Mouse (Mus musculus) R1 (cell line): ENCODE measurements around the gene Fyb.
"Not testable (repeated sequence)": the region's sequence is repeated elsewhere in the genome, so short reads cannot be mapped to it uniquely, and the experiment has no call there.

Experiments
- DNase-seq: peaks from one replicate; pipeline ENCODE4 v3.0.0-alpha.2; 2018; ENCODE audit warnings: low read depth, low spot score

The Fyb gene

DNA sequence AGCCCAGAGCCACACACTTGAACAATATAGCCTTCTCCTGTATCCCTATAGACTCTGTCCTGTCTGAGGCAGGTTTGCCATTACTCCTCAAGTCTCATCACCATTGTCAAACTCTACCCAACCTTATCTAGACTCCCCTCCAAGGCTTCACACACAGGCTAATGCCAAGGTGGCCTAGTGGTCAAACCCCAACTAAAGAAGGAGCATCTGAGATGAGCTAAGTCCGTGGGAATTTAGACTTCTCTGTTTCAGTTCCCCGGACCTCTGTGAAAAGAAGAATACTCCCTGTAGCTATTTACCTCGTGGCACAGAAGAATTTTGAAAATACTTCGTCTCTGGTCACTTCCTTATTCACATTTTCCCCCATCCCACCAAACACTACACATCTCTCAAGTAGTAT lies 39.5 kb downstream of the Fyb start:
- no peak for DNase-seq

DNA sequence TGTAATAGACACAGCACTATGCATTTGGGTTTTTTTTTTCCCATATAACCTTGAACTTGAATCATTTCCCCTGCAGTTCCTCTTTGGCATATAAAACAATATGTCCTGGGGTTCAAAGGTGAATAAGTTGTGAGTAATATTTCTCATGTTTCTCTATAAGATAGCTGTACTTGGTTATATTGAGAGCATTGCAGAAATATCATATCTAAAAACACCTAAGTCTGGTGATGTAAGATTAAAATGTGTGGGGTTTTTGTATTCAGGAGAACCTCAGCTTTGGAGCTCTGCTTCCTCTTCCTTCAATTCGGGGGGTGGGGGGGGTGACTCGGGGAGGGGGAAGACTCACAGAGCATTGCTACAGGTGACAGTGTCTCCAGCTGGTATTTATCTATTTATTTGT lies 40.0 kb downstream of the Fyb start:
- no peak for DNase-seq

DNA sequence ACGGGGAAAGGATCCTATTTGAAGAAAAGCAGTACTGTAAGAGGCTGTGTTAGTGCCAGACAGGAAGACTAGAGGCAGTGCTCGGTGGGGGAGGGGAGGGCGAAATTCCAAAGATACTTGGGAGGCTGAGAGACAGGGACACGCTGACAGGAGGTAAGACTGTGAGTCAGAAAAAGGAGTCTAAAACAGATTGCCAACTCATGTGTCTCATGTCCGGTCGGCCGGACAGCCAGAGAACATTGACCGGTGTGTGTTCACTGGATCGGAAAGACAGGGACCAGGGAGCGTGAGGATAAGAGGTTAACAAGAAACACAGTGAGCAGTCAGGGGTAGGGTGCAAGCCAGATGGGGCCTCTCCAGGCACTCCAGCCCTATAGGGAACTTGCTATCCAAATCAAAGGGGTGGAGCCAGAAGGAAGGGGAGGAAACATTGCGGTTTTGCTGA lies 42.3 kb downstream of the Fyb start:
- peak; percentile 90 for DNase-seq

DNA sequence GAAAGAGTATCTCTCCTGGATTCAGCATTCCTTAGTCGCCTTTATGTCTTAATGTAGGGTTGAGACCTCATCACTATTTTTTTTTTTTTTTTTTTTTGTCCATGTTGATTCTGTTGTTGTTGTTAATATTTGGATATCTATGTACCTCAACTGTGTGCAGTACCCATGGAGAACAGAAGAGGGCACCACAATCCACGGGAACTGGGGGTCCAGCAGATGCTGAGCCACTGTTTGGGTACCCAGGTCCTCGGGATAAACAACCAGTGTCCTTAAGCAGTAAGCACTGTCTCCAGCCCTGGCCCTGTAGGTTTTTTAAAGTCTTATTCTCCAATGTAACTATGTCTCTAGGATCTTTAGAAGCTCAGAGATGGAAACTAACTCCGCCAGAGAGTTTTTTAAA lies 43.2 kb downstream of the Fyb start:
- peak; percentile 54 for DNase-seq

DNA sequence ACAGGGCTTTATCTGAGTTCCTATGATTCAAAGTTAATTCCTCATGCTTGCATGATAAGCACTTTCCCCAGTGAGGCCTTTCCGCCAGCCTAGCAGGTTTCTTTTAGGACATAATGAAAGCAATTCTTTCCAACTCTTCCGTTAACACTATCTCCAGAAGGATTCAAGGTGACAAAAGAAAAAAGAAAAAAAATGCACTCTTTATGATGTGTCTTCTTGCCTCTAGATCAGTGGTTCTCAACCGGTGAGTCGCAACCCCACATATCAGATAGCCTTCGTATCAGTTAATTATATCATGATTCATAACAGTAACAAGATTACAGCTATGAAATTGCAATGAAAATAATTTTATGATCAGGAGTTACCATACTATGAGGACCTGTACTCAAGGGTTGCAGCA lies 45.3 kb downstream of the Fyb start:
- DNase-seq, result no peak

DNA sequence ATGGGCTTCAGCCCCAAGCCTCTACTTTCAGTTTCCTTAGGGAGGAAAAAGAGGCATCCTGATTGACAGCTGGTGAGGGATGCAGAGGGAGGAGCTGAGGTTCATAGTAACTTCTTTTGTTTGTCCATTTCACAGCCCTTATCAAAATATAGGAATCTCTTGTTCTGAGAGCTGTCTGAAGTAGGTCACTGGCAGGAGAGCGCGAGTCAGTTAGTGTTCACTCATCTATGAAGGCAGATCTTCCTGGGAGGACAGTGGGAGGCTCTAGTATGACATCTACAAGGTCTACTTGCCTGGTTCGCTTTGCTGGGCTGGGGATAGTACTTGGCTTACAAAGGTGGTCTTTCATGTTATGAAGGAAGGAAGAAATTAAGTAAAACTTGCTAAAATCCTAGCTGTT lies 46.0 kb downstream of the Fyb start:
- no peak for DNase-seq

DNA sequence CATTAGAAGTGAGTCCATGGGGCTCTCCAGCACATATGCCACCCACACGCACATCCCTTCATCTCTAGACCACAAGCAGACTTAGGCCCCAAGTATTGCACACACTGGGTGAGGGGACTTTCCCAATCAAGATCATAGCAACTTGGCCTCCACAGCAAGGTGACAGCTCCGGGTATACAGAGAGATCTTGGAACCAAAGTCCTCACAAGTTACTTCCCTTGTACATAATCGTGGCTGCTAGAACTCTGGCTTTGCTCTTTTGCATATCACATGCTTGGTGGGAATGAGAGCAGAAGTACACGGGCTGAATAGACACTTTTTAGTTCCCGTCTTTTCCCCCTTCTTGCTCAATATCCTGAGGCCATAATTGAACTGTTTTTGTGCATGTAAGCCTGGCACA lies 46.4 kb downstream of the Fyb start:
- DNase-seq, result no peak

DNA sequence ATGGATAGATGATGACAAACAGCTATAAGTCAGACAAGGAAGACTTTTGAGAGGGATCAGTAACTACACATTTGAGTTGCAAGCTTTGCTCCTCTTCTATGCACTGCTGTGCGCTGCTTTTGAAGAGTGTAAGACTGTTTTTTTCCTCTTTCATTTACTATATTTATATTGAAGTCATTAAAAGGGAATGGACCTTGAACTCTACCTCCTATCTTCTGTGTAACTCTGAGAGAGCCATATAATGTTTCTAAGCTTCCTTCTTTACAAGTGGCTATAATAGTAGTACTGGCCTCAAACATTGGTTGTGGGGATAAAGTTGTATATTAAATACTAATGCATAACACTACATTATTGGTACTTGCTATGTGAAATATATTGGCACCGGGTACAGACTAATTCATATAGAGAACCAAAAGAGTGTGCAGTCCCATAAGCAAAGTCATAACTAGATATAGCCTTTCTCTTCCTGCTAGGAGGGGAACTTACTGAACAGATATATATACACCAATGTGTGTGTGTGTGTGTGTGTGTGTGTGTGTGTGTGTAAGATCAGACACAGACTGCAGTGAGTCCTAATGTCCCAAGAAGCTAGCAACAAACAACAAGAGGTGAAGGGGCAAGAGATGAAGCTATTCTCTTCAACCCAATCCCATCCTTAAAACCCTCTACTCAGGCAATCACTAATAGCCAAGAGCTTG lies 47.7 kb downstream of the Fyb start:
- no peak for DNase-seq

DNA sequence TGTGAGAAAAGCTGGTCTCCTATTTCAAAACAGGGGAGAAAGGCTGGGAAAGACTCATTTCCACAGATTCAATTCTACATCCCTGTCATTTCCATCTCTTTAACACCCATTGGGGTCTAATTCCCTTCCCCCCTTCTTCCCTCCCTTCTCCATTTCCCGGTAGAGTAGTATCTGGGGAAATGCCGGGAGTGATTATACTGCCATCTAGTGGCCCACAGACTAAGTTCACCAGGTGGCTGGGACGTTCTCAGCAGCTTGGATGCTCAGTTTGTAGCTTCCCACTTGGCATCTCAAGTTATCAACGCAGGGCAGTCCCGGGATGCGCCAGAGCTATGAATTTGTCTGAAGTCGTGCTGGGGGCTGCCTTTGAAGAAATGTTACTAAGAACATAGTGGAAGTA lies 48.2 kb downstream of the Fyb start:
- DNase-seq, result peak; percentile 61

DNA sequence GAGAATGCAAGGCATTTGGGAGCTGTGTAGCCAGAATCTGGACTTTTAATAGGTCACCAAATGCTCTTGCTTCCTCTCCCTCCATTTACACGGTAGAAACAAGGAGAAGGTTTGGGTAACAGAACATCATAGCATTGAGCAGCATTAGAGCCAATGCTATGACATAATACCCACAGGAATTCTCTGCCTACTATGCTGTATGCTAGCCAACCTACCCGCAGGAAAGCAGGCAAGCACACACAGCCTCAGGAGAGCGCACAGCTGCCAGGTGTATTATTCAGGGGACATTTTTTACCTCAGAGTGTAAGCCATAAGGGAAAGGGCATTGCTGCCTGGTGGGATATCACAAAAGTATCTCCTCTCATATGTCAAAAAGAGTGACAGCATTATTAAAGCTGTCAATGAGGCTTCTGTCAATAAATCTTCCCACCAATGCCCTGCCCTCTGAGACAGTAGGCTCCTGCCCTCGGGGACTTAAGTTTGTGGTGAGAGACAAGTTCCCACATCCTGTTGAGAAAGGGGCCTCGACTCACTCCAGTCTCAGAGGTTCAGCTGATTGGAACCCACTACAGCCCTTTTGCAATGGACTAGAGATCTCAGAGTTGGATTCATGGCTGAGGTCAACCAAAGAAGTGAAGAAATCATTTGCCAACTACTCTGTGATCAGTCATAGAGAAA lies 51.8 kb downstream of the Fyb start:
- DNase-seq, result no peak

DNA sequence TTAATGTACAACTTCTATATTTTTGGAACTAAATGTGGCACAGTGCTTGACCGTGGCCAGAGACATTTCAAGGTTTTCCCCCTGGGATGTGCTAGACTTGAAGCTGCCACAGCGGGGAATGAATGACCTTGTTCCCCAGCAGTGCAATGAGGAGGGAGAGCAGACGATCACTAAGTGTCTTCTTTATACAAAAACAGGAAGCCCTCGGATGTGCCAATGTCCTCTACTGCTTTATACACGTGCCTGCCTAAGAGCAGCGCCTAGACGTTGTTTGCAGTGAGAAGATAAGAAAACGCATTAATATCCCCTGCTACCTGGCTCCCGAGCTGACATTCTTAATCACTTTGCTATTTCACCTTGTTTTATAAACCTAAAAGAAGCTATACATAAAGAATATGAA lies 55.3 kb downstream of the Fyb start:
- DNase-seq, result no peak

DNA sequence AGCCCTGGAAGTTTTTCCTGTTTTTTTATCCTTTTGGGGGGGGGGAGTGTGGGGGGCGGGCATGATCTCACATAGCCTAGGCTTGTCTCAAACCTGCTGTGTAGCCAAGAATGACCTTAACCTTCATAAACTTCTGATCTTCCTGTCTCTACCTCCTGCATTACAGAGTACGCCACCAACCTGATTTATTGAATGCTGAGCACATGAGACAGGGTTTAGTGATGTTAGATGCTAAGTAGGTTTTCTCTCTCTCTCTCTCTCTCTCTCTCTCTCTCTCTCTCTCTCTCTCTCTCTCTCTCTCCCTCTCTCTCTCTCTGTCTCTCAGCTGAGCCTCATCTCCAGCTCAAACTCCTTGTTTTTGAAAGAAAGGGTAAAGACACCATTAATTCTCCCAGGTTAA lies 56.0 kb downstream of the Fyb start:
- DNase-seq, result no peak

DNA sequence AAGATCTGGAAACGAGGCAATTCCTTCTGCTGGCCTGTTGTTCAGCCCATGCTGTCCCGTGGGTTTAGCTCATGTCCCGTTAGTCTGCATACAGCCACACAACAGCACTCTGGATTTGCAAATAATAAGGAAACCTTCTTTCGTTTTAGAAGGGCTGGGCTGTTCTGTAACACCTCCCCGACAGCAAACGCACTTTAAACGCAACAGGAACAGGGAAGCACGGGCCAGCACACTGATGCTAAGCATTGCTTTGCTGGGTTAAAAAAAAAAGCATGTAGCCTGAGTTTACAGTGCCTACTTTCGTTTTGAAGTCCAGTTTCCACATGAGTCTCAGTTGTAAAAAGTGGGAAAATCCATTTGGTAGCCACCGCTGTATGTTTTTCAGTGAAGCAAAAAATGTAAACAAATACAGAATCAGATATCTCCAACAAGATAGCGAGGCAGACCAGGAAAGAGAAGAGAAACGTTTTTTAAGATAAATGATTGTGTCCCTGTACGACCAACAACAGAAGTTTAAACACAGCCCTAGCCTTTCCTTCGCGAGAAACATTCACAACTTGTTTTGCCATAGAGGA lies 56.6 kb downstream of the Fyb start:
- no peak for DNase-seq

DNA sequence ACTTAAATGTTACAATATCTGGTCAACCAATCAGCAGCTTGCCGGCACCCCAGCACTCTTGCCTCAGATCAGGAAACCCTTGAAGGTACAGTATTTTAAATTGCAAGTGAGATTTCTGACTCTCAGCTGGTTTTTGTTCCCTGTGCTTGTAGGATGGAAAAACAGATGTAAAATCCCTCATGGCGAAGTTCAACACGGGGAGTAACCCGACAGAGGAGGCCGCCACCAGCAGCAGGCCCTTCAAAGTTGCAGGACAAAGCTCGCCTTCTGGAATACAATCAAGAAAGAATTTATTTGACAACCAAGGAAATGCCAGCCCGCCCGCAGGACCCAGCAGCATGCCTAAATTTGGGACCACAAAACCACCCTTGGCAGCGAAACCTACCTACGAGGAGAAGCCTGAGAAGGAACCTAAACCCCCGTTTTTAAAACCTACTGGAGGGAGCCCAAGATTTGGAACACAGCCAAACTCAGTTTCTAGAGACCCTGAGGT lies 57.2 kb downstream of the Fyb start:
- no peak for DNase-seq

DNA sequence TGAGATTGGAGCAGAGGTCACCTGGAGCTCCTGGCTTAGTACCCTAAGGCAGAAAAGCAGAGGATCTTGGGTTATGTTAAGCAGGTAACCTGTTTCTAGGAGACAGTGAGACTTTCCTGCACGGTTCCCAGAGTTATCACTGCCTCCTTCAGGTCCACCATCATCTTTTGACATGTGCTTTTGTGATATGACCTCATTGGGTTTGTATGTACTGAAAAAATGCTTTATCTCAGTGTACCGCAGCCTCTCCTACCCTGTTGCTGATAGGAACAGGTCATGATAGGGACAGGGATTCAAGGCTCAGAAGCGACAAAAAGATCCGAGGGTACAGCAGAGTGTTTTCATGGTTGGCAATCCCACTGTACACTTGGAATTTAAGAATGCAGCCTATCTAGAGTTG lies 62.0 kb downstream of the Fyb start:
- no peak for DNase-seq

DNA sequence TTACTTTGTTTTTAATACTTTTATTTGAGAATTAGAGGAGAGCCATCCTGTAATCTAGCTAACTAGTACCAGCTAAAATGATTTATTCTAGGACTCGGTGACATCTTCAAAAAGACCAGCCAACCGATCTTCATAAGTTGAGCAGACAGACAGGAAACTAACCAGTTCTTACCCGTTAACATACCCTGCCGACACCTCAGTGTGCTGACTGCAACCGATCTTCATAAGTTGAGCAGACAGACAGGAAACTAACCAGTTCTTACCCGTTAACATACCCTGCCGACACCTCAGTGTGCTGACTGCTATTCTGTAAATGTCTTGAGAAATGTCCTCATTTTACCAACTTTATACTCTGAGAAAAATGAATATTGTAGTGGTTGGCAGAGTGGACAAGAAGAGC lies 63.7 kb downstream of the Fyb start:
- DNase-seq, result not testable (repeated sequence)

DNA sequence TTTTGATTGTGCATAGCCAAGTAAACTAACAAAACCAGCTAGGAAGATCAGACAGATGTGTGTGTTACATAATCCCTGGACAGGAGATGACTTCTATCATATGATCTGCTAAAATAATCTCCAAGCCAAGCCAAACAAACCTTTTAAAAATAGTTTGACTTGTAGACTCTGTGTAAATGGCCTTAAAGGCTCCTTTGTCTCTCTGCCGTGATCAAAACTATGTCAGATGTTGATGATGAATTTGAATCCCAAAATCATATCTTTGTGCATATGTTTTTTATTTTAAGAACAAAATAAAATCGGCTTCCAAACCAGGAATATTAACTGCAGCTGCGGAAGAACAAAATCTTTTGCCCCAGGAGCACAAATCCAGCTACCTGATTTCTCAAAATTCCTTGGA lies 64.9 kb downstream of the Fyb start:
- DNase-seq, result no peak

DNA sequence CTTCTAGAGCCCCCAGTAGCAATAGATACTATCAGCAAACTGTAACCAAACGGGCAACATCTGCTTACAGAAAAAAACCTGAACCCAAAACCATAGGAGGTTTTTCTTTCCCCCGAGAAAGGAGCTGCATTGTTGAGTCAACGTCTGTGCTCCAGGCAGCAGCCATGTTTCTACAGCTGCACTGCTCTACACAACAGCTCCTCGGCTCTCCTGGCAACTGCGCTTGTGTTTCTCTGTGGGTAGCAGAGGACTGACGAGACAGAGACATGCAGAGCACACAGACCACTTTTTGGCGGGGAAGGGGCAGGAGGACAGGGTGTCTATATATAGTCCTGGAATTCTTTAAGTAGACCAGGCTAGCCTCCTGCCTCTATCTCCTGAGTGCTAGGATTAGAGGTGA lies 65.5 kb downstream of the Fyb start:
- DNase-seq, result no peak

DNA sequence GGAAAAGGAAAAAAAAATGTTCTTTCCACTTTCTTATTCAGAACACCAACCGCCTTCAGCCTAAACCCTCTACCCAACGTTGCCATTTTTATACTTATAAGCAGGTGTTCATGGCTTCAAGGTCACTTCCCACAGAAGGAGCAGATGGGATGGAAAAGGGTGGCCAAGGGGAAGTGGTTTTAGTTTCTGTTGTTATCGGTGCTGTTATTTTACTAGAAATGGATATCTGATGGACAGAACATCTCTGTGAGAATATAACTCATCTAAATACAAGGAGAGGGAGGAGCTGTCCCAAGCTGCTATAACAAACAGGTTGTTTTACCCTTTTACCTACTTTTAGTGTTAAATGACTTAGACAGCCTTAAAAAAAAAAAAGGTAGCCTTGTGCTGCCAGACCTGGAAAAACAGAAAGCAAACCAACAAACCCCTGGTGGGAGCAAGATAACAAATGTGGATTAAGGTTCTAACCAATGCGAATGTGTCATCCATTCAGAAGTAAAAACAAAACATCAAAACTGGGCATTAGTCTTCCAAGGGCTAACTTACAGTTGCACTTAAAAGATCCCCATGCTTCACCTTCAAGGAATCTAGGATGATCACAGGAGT lies 68.3 kb downstream of the Fyb start:
- no peak for DNase-seq

DNA sequence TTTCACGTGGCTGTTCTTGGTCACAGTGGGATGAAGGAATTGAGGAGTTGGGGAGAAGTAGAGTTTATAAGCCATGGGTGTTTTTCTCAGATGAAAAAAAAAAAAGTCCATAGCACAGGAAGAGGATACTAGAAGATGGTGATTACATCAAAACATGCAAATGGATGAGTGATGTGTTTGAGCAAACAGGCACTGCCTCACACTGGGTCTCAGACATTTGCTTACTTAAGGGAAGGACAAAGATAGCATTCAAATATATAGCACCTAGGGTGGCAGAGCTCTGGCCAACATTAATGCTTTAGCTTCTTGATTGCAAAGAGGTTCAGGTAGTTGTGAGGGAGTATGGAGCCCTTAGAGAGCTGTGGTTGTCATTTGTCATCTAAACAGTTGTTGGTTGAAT lies 68.9 kb downstream of the Fyb start:
- DNase-seq, result no peak

DNA sequence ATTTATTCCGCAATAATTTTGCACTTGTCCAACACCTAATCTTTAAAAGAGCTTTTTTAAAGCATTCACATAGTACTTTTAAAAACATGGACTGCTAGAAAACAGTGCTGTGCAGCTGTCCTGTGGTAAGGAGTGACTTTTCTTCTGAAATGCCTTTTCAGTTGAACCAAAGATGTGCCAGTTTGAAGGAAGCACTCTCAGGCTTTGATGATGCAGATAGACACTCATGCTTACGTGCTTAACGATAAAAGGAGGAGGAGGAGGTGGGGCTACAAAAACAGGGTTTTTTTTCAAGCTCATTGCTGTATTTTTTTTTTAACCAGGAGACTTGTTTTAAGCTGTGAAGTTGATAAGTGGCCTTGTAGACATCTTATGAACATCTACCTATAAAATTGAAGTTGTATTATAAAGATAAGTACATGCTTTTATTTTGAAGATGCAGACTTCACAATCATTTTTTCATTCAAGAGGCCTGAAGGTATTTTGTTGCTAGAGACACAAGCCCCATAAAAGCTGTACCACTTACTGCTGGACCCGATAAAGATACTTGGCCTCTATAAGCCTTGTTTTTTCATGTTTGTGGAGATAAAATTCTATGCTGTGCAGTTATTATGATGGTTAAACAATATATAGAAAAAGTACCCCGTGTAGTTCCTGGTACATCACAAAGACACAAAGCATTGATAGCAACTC lies 70.1 kb downstream of the Fyb start:
- DNase-seq, result no peak

DNA sequence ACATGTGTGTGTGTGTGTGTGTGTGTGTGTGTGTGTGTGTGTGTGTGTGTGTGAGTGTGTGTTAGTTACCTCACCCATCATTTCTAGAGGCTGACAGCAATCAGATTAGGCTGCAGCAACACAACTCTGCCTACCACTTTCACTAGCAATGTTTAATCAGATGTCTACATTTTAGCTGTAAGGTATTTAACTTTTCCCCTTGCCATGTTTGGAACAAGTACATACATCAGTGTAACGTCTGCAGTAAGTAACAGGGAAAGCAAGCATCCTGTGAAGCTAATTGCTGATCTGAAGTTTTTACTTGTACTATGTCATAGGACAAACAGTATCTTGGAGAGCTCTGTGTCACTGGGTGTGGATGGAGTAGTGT lies 70.6 kb downstream of the Fyb start:
- no peak for DNase-seq
